Mouse (Mus musculus) heart, adult 8-10 months (tissue): ENCODE data around the gene Pip5k1a. TPM values are rescaled to one million over a fixed set of nuclear protein-coding genes. Genes with fewer than 3 reads are reported as not detected.
"Not testable (repeated sequence)": the region's sequence is repeated elsewhere in the genome, so short reads cannot be mapped to it uniquely, and the experiment has no call there.

Source experiments
- DNase-seq: peaks from one replicate; pipeline ENCODE4 v3.0.0; 2022; ENCODE audit warnings: low spot score
- total RNA-seq, 4 experiments: library from RNA; stranded (reverse); gene quantifications; 2 replicates each; pipeline ENCODE4 v1.2.4; 2022

Pip5k1a gene
- total RNA-seq, 4 experiments from 2014 or later: 15.4 to 17.4 (median 16.5) TPM

- DNase-seq: peak; percentile 98
Observed at GRCm38 (mm10) chr3:95042166-95042837, 64.4 kb downstream of the Pip5k1a start, which contains the start of gene Psmd4. Gene Psmd4 (minus strand): TSS chr3:95042614.

GRCm38 (mm10) chr3:95041625-95042024 lies 65.1 kb downstream of the Pip5k1a start:
- DNase-seq: no peak

DNA sequence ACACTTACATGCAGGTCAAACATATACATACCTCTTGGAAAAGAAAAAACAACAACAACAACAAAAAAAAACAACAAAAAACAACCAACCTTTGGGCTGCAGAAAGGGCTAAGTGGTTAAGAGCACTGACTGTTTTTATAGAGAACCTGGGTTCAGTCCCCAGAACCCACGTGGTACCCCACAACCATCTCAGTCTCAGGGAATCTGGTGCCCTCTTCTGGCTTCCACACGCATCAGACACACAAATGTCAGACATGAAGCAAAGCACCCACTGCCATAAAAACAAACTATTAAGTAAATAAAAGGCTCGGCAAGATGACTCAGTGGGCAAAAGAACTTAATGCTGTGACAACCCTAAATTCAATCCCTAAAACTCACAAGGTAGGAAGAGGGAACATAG lies 76.8 kb downstream of the Pip5k1a start:
- no peak for DNase-seq

DNA sequence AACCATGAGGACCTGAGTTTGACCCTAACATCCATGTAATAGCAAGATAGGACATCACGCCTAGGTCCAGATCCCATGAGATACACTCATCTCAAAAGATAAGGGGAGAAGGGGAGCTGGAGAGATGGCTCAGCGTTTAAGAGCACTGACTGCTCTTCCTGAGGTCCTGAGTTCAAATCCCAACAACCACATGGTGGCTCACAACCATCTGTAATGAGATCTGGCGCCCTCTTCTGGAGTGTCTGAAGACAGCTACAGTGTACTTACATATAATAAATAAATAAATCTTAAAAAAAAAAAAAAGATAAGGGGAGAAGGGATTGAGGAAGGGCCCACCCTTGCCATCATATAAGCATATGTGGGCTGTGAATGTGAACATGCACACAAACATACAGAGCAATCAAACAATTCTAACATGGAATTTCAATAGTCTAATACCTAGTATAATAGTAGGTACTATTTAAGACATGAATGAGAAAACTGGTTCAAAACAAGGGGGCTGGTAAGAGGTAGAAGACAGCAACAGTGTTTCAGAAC lies 77.4 kb downstream of the Pip5k1a start:
- DNase-seq: not testable (repeated sequence)

GRCm38 (mm10) chr3:95028603-95029002 lies 78.1 kb downstream of the Pip5k1a start:
- no peak for DNase-seq

DNA sequence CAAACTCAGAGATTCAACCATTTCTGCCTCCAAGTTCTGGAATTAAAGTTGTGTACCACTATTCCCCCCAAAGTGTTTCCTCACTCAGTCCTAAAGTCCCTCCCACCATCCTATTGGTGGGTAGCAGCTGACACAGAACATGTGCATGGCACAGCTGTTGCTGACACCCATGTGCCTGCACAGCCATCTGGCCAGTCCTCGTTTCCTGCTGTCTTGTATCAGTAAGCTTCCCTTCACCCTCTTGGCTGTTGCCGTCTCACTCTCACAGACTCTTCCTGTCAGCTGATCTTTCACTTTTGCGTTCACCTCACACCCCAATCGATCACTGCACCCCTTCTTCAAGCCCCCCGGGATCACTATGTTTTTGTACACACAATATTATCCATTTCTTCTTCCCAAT lies 79.0 kb downstream of the Pip5k1a start:
- no peak for DNase-seq

- DNase-seq: no peak
Observed at GRCm38 (mm10) chr3:95027057-95027645, 79.6 kb downstream of the Pip5k1a start.

GRCm38 (mm10) chr3:95025202-95025601 lies 81.5 kb downstream of the Pip5k1a start:
- no peak for DNase-seq

DNA sequence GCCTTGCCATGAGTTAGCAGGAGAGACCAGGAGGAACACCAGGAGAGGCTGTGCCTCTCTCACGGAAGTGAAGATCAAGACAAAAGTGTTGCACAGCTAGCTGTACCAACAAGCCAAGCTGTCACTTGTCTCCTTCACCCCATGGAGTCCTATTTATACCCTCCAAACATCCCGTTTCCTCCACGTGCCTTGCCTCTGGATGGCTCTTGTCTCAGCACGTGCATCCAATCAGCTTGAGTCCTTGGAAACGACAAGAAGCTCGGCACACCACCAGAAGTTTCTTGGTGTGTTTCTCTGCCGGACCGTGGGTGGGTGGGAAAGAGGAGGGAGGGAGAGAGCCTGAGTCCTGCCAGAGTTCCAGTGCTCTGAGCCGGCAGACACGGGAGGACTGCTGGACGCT lies 82.2 kb downstream of the Pip5k1a start:
- peak; percentile 43 for DNase-seq

DNA sequence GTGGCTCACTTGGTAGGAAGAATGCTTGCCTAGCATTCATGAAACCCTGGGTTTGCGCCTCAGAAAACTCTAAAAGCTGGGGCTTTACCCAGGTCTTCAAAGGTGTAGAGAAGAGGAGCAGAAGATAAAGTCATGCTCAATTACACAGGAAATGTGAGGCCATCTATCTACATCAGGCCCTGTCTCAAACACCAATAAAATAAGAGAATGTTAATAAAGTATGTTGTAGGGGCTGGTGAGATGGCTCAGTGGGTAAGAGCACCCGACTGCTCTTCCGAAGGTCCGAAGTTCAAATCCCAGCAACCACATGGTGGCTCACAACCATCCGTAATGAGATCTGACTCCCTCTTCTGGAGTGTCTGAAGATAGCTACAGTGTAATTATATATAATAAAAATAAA lies 85.8 kb downstream of the Pip5k1a start:
- DNase-seq: not testable (repeated sequence)

DNA sequence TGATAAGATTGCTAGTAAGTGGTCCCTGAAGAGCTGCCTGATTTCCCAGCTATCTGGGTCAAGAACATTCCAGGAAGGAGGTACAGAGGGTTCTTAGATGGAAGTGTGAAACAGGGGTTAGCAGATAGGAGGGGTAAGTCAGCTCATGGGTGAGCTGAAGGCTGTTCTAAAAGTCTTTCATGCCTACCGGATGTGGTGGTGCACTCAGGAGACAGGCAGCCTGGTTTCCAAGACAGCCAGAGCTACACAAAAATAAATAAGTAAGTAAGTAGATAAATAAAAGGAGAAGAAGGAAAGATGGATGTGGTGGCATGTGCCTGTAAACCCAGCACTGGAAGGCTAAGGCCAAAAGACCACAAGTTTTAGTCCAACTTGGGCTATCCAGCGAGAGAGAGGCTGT lies 88.0 kb downstream of the Pip5k1a start:
- DNase-seq: no peak

DNA sequence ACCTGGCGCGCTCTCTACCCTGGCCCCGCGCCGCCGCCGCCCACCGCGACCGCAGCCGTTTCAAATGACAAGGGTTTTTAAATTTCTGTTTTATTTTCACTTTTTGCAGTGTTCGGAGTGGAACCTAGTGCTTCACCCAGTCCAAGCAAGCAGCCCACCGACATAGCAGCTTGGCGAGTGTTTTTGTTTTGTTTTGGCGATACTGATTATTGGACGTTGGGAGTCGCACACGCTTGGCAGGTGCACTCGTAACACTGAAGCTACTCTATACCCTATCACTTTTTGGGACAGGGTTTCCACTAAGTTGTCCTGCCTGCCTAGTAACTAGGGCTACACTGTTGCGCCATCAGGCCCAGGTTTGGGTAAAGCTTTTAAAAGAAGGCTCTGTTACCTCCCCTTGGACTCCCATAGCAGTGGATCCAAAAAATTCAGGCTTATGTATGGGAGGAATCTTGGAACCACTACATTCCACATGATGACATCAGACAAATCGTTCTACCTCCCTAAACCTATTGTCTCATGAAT lies 90.1 kb downstream of the Pip5k1a start:
- DNase-seq: no peak

DNA sequence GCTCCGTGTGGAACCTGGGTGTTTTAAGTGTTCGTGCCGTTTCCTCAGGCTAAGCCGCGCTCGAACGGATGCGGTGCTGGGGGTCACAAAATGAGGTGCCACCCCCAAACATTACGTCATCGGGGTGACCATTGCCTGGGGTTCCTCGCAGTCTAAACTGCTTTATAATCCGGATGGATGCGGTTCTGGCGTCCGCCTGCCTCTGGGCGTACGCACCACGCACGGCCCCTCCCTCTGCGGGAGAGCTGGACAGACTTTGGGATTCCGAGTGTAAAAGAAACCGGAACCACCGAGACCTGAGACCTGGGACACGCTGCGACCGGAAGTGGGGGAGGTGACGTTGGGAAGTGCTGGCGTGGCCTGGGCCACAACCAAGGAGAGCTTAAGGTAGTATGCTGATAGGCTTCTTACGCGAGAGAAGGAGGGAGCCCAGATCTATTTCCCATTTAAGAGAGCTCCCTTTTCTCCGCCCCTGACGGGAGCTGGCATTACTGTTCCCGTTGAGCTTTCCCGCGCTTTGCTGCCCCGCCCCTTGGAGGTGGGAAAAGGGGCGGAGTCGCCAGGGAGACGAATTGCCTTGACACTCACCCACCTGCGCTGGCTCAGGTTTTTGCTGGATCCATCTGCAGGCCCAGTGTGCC lies 90.7 kb downstream of the Pip5k1a start:
- peak; percentile 93 for DNase-seq

- peak; percentile 100 for DNase-seq
Observed at GRCm38 (mm10) chr3:95015337-95015872, 91.3 kb downstream of the Pip5k1a start, which contains the start of gene Zfp687. Gene Zfp687 (minus strand): TSS chr3:95015448.

DNA sequence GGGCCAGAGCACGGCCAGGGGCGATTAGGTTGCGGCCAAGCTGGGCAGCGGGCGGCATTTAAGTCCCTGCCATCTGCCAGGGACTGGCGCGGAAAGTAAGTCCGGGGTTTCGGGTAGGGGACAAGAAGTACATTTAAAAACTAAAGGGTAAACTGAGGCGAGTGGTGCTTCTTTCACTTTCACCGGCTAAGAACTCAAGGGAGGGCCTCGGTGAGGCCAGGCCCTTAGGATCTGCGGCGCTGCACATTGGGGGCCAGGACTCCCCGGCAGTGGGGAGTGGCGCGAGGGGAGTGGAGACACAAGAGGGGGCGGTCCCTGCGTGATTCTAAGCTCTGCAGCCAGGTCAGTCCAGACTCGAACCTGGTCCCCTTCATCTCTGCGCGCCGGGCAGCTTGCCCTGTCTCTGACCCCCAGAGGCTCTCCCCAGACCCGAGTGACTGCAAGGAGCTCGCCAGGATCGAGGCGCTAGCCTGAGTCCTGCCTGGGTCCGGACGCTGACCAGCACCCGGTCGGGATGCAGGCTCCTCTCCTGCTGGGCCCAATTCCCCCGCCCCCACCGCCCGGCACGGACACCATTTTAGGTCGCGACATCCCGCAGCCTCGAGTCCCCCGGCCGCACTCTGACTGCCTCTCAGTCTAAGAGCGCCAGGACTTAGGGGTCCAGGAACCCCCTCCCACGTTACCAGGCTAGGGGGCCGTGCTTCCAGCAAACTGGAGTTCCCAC lies 92.1 kb downstream of the Pip5k1a start:
- peak; percentile 36 for DNase-seq

DNA sequence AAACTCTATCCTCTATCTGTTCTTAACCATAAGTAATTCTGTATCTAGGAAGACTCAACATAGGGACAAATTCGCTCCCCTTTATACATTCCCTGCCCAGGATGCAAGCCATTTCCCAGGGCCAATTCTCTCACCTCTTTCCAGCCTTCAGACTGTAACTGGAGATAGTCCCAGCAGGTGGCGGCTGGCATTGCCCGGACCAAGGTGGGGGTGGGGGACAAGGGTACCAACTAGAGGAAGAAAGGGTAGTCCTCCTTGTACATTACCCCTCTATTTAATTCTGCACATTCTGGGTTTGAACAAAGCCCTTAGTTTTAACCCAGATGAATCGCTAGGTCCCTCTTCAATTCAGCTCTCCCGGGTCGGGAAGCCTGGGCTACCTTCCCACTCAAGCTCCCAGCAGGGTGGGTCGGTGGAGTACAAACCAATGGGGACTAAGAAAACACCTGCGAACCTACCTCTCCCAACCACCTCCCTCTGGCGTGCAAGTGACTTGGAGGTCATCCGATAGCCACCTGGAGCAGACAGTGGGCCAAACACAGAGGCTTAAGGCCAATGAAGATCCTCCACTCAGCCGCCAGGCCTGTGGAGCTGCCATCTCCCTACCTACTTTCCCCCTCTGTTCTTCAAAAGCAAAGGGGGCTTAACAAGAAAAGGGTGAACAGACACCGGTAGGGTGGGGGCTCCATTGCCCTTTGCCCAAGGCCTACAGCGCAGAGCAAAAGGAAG lies 92.9 kb downstream of the Pip5k1a start:
- DNase-seq: no peak

- DNase-seq: no peak
Observed at GRCm38 (mm10) chr3:95012982-95013381, 93.7 kb downstream of the Pip5k1a start.

GRCm38 (mm10) chr3:95010396-95010795 lies 96.3 kb downstream of the Pip5k1a start:
- DNase-seq: no peak
